27 mouse cellular contexts compared by ENCODE assay signal in the genomic region with DNA sequence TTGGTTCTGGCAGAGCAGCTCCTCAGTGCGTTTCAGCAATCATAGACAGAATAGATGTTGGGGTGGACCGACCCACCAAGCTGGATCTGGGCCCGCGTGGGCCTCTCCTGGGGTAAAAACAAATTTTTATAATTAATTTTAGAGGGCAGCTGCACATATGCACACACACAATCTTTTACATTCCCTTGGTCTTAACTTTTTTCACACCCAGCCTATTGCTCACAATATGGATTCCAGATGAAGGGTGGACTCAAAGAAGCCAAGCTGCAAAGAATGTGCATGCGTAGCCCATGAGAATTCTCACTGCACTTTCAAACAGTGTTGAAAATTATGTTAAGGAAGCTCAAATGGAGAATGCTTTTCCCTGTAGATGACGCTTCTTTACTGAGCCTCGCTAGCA.
DNase-seq lines count a peak whose midpoint lies in the region; ATAC-seq lines count a peak whose summit lies in the region.
"Had no signal": no experiment of that assay in that cellular context is flagged by ENCODE, and none has a peak within 500 bp of the region (broad histone marks: within the 10 kb centered on the region; RNA-seq: fewer than 3 reads in every experiment).

No protein-coding gene starts in this region.

- DNase-seq in forebrain, embryonic 10.5 days (ENCODE audit: extremely low spot score, low spot score), result no peak
- no peak for DNase-seq in forebrain, embryonic 14.5 days (ENCODE audit: low spot score)
- no peak for DNase-seq in layer of hippocampus, adult 18-20 months (ENCODE audit: low spot score in 2 of 2)
- DNase-seq: adrenal gland, adult 8-10 months; adrenal gland, postnatal 25 days; cerebellum, adult 11-12 months; cerebellum, adult 8-10 months; cerebellum, postnatal 10 days; cerebellum, postnatal 36 days; embryo, embryonic 11 days; forebrain, postnatal 0 days; gastrocnemius, adult 2 months; gastrocnemius, postnatal 14 days; heart, adult 11 months; heart, postnatal 10 days; heart, postnatal 4 days had no signal

- no peak overlapping the region for H3K4me2 ChIP-seq in forebrain, embryonic 14.5 days (ENCODE audit: low read length)
- H3K4me2 ChIP-seq in limb, embryonic 12.5 days, result no peak overlapping the region
- H3K4me2 ChIP-seq in limb, embryonic 15.5 days, result no peak overlapping the region
- no peak overlapping the region for H3K4me2 ChIP-seq in intestine, embryonic 15.5 days (replicated peaks)
- H3K4me2 ChIP-seq: forebrain, embryonic 13.5 days; heart, embryonic 12.5 days; heart, embryonic 15.5 days; hindbrain, embryonic 14.5 days had no signal

- no peak for ATAC-seq in forebrain, embryonic 14.5 days
- no peak for ATAC-seq in limb, embryonic 12.5 days (ENCODE audit: insufficient number of reproducible peaks, insufficient read depth, low FRiP score, low TSS enrichment, low read depth)
- ATAC-seq in limb, embryonic 15.5 days (ENCODE audit: insufficient number of reproducible peaks, low FRiP score, low TSS enrichment, low read depth), result no peak
- ATAC-seq in intestine, embryonic 15.5 days, result no peak
- ATAC-seq: activated CD4-positive, CD25-positive, alpha-beta regulatory T cell, adult 4 months; forebrain, embryonic 13.5 days; forebrain, postnatal 0 days; hindbrain, postnatal 0 days; inflammation-experienced regulatory T-cells, adult 6 months had no signal

- peaks cover 32% of the 10 kb centered on the region for H3K4me1 ChIP-seq in forebrain, embryonic 10.5 days
- H3K4me1 ChIP-seq in forebrain, embryonic 14.5 days (ENCODE audit: control insufficient read depth, insufficient read depth, low read length), result peaks cover 5% of the 10 kb centered on the region; the same call in 1 of the 2 replicates
- H3K4me1 ChIP-seq in limb, embryonic 12.5 days (replicated peaks), result peaks cover 45% of the 10 kb centered on the region
- H3K4me1 ChIP-seq in limb, embryonic 15.5 days, result peaks cover 19% of the 10 kb centered on the region
- no peaks in the 10 kb centered on the region for H3K4me1 ChIP-seq in intestine, embryonic 15.5 days (replicated peaks)
- H3K4me1 ChIP-seq: heart, embryonic 12.5 days; heart, embryonic 15.5 days had no signal

- no peaks in the 10 kb centered on the region for H3K36me3 ChIP-seq in forebrain, embryonic 10.5 days (replicated peaks)
- no peaks in the 10 kb centered on the region for H3K36me3 ChIP-seq in forebrain, embryonic 14.5 days (ENCODE audit: control insufficient read depth, insufficient read depth, low read length)
- H3K36me3 ChIP-seq in limb, embryonic 12.5 days, result no peaks in the 10 kb centered on the region
- H3K36me3 ChIP-seq in limb, embryonic 15.5 days, result no peaks in the 10 kb centered on the region
- no peaks in the 10 kb centered on the region for H3K36me3 ChIP-seq in intestine, embryonic 15.5 days
- H3K36me3 ChIP-seq: heart, embryonic 12.5 days; heart, embryonic 15.5 days had no signal

- H3K9me3 ChIP-seq in forebrain, embryonic 10.5 days, result no peaks in the 10 kb centered on the region
- H3K9me3 ChIP-seq in forebrain, embryonic 14.5 days (replicated peaks; ENCODE audit: control insufficient read depth, low read length), result no peaks in the 10 kb centered on the region
- H3K9me3 ChIP-seq in limb, embryonic 12.5 days, result no peaks in the 10 kb centered on the region
- H3K9me3 ChIP-seq in limb, embryonic 15.5 days, result no peaks in the 10 kb centered on the region
- no peaks in the 10 kb centered on the region for H3K9me3 ChIP-seq in intestine, embryonic 15.5 days
- H3K9me3 ChIP-seq: forebrain, embryonic 13.5 days; heart, embryonic 12.5 days; heart, embryonic 15.5 days had no signal

- 0 out of 2 replicates have a peak overlapping the region, but pooled peaks have one; percentile 2 for H3K27ac ChIP-seq in forebrain, embryonic 10.5 days
- H3K27ac ChIP-seq in forebrain, embryonic 14.5 days (ENCODE audit: low read depth, low read length), result no peak overlapping the region
- peak overlapping the region; percentile 80 for H3K27ac ChIP-seq in limb, embryonic 12.5 days
- peak overlapping the region; percentile 77 for H3K27ac ChIP-seq in limb, embryonic 15.5 days
- H3K27ac ChIP-seq in intestine, embryonic 15.5 days, result no peak overlapping the region
- H3K27ac ChIP-seq: forebrain, embryonic 13.5 days; gastrocnemius, adult 2 months; heart, embryonic 15.5 days; hindbrain, embryonic 14.5 days; hindbrain, postnatal 0 days had no signal

- no peak overlapping the region for H3K4me3 ChIP-seq in forebrain, embryonic 10.5 days
- no peak overlapping the region for H3K4me3 ChIP-seq in forebrain, embryonic 14.5 days (ENCODE audit: low read depth, low read length)
- no peak overlapping the region for H3K4me3 ChIP-seq in limb, embryonic 12.5 days (replicated peaks)
- H3K4me3 ChIP-seq in limb, embryonic 15.5 days, result no peak overlapping the region
- no peak overlapping the region for H3K4me3 ChIP-seq in intestine, embryonic 15.5 days (replicated peaks)
- H3K4me3 ChIP-seq: erythroblast, embryonic 14.5 days; forebrain, embryonic 13.5 days; gastrocnemius, adult 2 months; heart, embryonic 12.5 days; heart, embryonic 15.5 days had no signal

- H3K27me3 ChIP-seq in forebrain, embryonic 10.5 days (ENCODE audit: poor library complexity, severe bottlenecking), result no peaks in the 10 kb centered on the region
- no peaks in the 10 kb centered on the region for H3K27me3 ChIP-seq in forebrain, embryonic 14.5 days (replicated peaks; ENCODE audit: control insufficient read depth, insufficient read depth, low read length)
- no peaks in the 10 kb centered on the region for H3K27me3 ChIP-seq in limb, embryonic 12.5 days
- no peaks in the 10 kb centered on the region for H3K27me3 ChIP-seq in limb, embryonic 15.5 days
- H3K27me3 ChIP-seq in intestine, embryonic 15.5 days (replicated peaks), result no peaks in the 10 kb centered on the region
- H3K27me3 ChIP-seq: forebrain, embryonic 13.5 days; heart, embryonic 12.5 days; heart, embryonic 15.5 days had no signal

- H3K9ac ChIP-seq in forebrain, embryonic 14.5 days (ENCODE audit: low read length), result no peak overlapping the region
- no peak overlapping the region for H3K9ac ChIP-seq in limb, embryonic 12.5 days (replicated peaks)
- no peak overlapping the region for H3K9ac ChIP-seq in limb, embryonic 15.5 days
- no peak overlapping the region for H3K9ac ChIP-seq in intestine, embryonic 15.5 days
- H3K9ac ChIP-seq: forebrain, embryonic 13.5 days; forebrain, postnatal 0 days; heart, embryonic 12.5 days; heart, embryonic 15.5 days; hindbrain, embryonic 14.5 days had no signal

- WGBS in forebrain, embryonic 10.5 days, result 95% methylated on average over 7 of the region's 7 CpGs
- WGBS in forebrain, embryonic 14.5 days, result 93% methylated on average over 7 of the region's 7 CpGs
- WGBS in limb, embryonic 12.5 days, result 67% methylated on average over 7 of the region's 7 CpGs
- 41% methylated on average over 7 of the region's 7 CpGs for WGBS in limb, embryonic 15.5 days
- 90% methylated on average over 7 of the region's 7 CpGs for WGBS in intestine, embryonic 15.5 days

Comparison
In these comparisons a context has a peak if more than half of its experiments do, and no peak if none do; other contexts are left out.
1. H3K27ac ChIP-seq: peak in forebrain, embryonic 10.5 days (single experiment), limb, embryonic 12.5 days (single experiment) and limb, embryonic 15.5 days (single experiment); none in forebrain, embryonic 14.5 days (single experiment) and intestine, embryonic 15.5 days (single experiment).